Mouse (Mus musculus) heart, postnatal 25 days (tissue): ENCODE results near the gene Ccdc107. TPM values are rescaled to one million over a fixed set of nuclear protein-coding genes. Genes with fewer than 3 reads are reported as not detected.
A peak's percentile ranks its signal among the peaks of the same experiment; 100 is the strongest.
"Not testable (repeated sequence)": the region's sequence is repeated elsewhere in the genome, so short reads cannot be mapped to it uniquely, and the experiment has no call there.

Experiments
- DNase-seq: peaks from one replicate; pipeline ENCODE4 v3.0.0; 2022; ENCODE audit warnings: low spot score
- intact Hi-C: fragments of 180-260 bp; cut with DNase I; formaldehyde crosslinking; loops from one replicate; pipeline ENCODE4 v1.15.1; 2025
- total RNA-seq, 2 experiments: library from RNA; stranded (reverse); gene quantifications; 2 replicates each; pipeline ENCODE4 v1.2.3; 2021

The Ccdc107 gene
- total RNA-seq, 2 experiments from 2014 or later: 26.6 to 31.8 TPM

- DNase-seq: no peak
- intact Hi-C loops: no loop called here
These were observed 10.7 kb upstream of the Ccdc107 start for GRCm38 (mm10) chr4:43481894-43482456.

DNA sequence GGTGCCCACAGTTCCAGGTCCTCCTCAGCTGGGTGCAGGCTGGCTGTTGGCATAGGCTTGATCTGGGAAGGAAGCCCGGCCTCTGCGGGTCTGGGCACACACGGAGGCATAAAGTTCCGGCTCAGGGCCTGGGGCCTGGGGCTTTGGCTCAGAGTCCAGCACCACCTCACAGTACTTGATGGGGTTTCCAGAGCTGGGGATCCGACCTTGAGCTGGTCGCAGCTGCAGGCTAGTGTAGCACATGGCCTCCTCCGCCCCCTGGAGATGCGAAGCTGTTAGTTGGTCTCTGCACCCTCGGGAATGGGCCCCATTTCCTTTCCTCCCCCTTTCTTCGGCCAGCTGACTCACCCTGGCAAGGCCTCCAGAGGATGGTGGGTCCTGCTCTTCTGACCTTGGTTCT lies 10.1 kb upstream of the Ccdc107 start:
- no peak for DNase-seq
- intact Hi-C loops: no loop called here

GRCm38 (mm10) chr4:43483535-43484091 lies 9.1 kb upstream of the Ccdc107 start, which contains the start of gene Sit1:
Gene Sit1, minus strand, starts transcription at chr4:43483734.
- no peak for DNase-seq
- intact Hi-C loops: no loop called here

GRCm38 (mm10) chr4:43485666-43486065 lies 7.0 kb upstream of the Ccdc107 start:
- intact Hi-C loops, DNase-seq: not testable (repeated sequence)

- no peak for DNase-seq
- intact Hi-C loops: loop anchor here (1.0 kb wide), 1 partner anchor 68 kb away; no protein-coding TSS in a partner anchor
These were observed 3.1 kb upstream of the Ccdc107 start for GRCm38 (mm10) chr4:43489611-43490010.

DNA sequence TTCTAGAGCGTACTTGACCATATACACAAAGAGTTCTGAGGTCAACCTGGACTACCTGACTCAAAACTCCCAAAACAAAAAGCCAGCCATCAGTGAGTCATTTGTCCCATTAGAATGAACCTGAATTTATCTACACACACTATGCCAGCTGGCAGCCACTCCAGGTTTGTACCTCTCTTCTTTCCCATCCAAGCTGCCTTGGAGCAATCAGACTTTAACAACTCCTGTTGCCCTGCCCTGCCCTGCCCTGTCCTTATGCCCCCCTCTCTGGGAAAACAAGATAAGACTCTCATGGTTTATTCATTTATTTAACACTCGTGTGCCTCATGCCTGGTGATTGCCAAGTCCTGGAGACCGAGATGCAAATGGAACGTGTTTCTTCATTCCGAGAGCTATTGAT lies 1.9 kb upstream of the Ccdc107 start:
- DNase-seq: no peak
- intact Hi-C loops: no loop called here

- intact Hi-C loops: no loop called here
- DNase-seq: no peak
These were observed 439 bp upstream of the Ccdc107 start for GRCm38 (mm10) chr4:43492101-43492820.

DNA sequence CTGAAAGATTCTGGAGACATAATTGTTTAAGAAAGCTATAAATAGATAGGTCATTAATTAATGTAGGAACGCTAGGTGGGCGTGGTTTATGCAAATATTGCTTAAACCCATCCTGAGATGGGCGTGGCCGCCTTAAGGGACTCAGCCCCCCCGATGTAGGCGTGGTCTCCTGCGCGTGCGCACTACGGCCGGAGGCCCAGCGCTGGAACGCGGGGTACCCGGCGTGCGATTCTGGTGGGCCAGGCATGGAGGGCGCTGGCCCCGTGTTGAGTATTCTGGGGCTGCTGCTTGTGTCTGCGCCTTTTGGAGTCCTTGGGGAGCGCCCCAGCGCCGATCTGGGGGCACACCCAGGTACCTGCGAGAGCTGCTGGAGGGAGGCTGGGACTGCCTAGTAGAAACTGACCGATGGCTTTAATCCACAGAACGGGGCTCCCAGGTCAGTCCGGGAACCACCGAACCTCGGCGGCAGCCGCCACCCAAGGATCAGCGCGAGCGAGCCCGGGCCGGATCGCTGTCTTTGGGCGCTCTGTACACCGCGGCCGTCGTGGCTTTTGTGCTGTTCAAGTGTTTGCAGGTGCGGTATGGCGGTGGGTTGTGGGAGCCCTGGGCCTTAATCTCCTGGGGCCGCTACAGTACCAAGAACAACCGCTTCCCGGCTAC lies 616 bp downstream of the Ccdc107 start:
- intact Hi-C loops: no loop called here
- DNase-seq: peak; percentile 93

- DNase-seq: no peak
- intact Hi-C loops: no loop called here
These were observed 1.1 kb downstream of the Ccdc107 start for GRCm38 (mm10) chr4:43493846-43494240.

DNA sequence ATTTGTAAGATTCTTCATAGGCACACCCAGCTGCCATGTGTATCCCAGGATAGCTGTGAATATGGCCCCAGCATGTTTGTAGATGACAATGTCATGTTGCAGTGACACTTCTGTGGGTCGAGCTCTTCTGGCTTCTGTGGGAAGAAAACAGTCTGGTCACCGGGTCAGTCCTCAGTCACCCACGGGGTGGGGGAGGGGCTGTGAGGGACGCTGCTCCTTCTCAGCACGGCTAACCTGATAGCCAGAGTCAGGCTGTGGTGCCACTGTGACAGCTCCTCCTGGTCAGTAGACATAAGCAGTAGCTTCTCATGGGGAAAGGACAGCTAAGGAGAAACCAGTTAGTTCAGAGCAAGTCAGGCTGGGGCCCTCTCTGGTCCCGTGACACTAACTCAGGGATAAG lies 3.9 kb downstream of the Ccdc107 start:
- no peak for DNase-seq
- intact Hi-C loops: no loop called here

DNA sequence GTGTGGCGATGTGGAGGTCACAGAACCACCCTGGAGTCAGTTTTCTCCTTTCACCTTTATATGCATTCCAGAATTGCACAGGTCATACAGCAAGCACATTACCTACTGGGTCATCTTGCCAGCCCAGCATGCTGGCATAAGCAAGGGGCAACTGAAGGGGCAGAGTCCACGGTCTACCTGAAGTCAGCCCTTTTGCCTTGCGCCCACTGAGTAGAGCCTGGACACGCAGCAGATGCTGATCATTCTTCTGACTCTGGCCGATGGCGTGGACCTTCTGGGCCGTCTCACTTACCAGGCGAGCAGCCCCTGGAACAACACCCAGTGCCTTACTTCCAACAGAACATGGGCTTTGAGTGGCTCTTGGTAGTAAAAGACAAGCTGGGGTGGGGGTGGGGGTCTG lies 4.7 kb downstream of the Ccdc107 start:
- no peak for DNase-seq
- intact Hi-C loops: no loop called here

GRCm38 (mm10) chr4:43497946-43498345 lies 5.2 kb downstream of the Ccdc107 start:
- intact Hi-C loops: no loop called here
- DNase-seq: no peak

GRCm38 (mm10) chr4:43498983-43499382 lies 6.3 kb downstream of the Ccdc107 start:
- intact Hi-C loops: no loop called here
- no peak for DNase-seq

DNA sequence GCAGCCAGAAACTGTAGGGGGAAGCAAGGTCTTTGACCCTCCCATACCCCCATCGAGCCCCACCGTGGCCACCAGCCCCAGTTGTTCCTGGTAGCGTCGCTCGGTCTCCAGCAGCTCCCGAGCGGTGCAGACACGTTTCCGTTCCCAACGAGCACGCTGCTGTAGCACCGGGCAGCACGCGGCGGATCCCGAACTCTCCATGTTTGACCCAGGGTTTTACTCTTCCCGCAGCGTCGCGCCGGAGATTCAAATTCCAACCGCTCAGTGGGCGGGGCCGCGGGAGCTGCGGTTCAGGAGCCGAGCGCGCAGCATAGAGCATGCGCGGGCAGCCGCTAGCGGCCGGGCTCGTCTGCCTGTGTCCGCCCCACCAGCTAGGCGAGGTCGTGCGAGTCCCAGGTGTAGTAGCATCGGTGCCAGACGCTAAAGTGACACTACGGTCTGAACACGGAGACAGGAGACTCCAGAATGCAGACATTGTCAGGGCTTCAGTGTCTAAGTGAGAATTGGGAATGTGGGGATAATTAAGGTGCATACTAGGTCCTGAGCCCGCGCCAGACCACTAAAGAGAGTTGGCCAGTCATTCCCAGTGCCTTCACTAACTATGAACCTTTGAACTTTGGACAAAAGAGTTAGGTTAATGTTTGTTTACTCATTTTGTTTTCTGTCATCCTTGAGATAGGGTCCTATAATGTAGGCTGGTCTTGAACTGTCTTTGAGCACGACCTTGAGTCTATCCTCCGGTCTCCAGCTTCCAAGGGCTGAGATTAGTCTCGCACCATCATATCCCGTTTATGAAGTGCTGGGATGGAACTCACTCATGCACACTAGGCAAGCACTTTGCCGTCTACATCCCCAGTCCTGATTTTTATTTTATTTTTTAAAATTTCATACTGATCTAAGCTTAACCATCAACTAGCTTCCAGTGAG lies 7.0 kb downstream of the Ccdc107 start, which contains the start of gene Arhgef39:
Gene Arhgef39, minus strand, starts transcription at position 289 of the 927 bp plus-strand sequence.
- intact Hi-C loops: no loop called here
- DNase-seq: peak; percentile 59

DNA sequence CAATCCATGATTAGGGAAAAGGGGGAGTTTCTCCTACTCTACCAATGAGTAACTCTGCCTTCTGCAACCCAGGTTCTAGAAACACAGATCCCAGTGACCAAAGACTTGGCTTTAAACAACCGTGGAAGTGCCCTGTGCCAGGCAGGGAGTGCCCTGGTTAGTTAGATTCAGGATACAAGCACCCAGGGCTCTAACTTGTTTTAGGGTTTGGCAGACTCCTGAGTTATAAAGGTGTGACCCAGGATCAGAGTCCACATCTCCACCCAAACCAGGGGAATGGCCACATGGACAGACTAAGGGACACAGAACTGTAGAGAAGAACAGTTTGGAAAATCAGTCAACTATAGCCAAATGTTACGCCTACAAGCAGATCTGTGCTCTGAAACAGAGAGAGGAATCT lies 10.3 kb downstream of the Ccdc107 start:
- no peak for DNase-seq
- intact Hi-C loops: no loop called here

- intact Hi-C loops: no loop called here
These were observed 10.8 kb downstream of the Ccdc107 start for GRCm38 (mm10) chr4:43503506-43503905.

DNA sequence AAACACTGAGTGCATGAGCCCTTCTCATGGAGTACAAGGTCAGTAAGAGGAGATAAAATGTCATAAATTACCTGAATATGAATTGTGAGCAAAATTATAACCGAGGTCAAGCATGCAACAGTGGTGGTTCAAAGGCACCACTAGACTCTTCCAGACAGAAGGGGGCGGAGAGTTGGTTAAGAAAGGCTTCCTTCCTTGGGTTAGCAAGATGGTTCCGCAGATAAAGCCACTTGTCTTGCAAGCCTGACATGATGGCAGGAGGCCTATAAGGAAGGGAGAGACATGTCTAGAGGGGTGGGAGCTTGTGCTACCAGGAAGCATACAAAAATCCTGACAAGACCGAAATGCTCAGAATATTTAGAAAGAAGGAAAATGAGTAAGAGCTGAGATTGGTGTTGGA lies 11.6 kb downstream of the Ccdc107 start:
- no peak for DNase-seq
- intact Hi-C loops: no loop called here

More at GRCm38 (mm10) chr4:43503506-43503905, 10.8 kb downstream of the Ccdc107 start:
- DNase-seq: no peak

- DNase-seq: no peak
- intact Hi-C loops: no loop called here
These were observed 13.4 kb downstream of the Ccdc107 start for GRCm38 (mm10) chr4:43506074-43506473.

DNA sequence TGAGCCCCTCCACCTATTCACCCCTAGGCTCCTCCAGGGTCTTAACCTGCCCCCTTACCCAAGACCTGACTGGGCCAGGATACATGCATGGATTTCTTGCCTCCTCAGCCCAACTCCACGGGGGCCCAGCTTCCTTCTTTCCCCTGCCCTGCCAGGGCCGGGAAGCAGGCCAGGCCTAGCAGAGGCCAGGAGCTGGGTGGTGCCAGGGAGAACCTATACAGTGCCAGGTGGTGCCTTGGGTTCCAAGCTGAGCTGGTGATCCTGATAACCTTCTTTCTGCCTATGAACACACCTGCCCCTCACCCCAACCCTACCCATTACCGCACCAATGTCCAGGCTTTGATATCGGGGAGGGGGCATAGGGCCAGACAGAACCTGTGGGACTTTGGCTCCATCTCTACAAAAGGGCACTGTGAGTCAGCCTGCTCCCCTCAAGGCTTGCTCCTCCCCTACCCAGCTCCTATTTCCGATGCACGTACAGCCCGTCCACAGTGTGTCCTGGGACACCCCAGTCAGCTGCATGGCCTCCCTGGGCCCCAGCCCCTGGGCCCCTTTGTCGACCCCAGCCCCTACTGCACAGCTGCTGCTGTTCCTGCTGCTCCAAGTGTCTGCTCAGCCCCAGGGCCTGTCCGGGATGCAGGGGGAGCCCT lies 14.0 kb downstream of the Ccdc107 start, which contains the start of gene Car9:
Gene Car9, plus strand, starts transcription at position 431 of the 650 bp plus-strand sequence.
- intact Hi-C loops: no loop called here
- DNase-seq: no peak
